Mouse (Mus musculus): ENCODE data around the gene Cacna1c.

Cacna1c gene

GRCm38 (mm10) chr6:118955777-118956176 lies 240.4 kb downstream of the Cacna1c start:
- DNase-seq (ENCODE audit: low spot score), result no peak

- no peak for DNase-seq (ENCODE audit: low spot score)
Observed at GRCm38 (mm10) chr6:118954988-118955554, 241.1 kb downstream of the Cacna1c start.

- DNase-seq (ENCODE audit: low spot score), result no peak
Observed at GRCm38 (mm10) chr6:118952377-118952776, 243.8 kb downstream of the Cacna1c start.

GRCm38 (mm10) chr6:118950190-118950589 lies 246.0 kb downstream of the Cacna1c start:
- no peak for DNase-seq (ENCODE audit: low spot score)

GRCm38 (mm10) chr6:118947286-118947685 lies 248.9 kb downstream of the Cacna1c start:
- DNase-seq (ENCODE audit: low spot score), result no peak

GRCm38 (mm10) chr6:118946660-118947059 lies 249.6 kb downstream of the Cacna1c start:
- DNase-seq (ENCODE audit: low spot score), result no peak

- DNase-seq (ENCODE audit: low spot score), result no peak
Observed at GRCm38 (mm10) chr6:118944093-118944492, 252.1 kb downstream of the Cacna1c start.

- DNase-seq (ENCODE audit: low spot score), result no peak
Observed at GRCm38 (mm10) chr6:118941816-118942215, 254.4 kb downstream of the Cacna1c start.

GRCm38 (mm10) chr6:118941036-118941435 lies 255.2 kb downstream of the Cacna1c start:
- no peak for DNase-seq (ENCODE audit: low spot score)

GRCm38 (mm10) chr6:118939626-118940025 lies 256.6 kb downstream of the Cacna1c start:
- no peak for DNase-seq (ENCODE audit: low spot score)

GRCm38 (mm10) chr6:118938386-118939096 lies 257.7 kb downstream of the Cacna1c start:
- no peak for DNase-seq (ENCODE audit: low spot score)

- DNase-seq (ENCODE audit: low spot score), result no peak
Observed at GRCm38 (mm10) chr6:118937536-118937935, 258.7 kb downstream of the Cacna1c start.

GRCm38 (mm10) chr6:118935520-118936415 lies 260.4 kb downstream of the Cacna1c start:
- DNase-seq (ENCODE audit: low spot score), result no peak

- no peak for DNase-seq (ENCODE audit: low spot score)
Observed at GRCm38 (mm10) chr6:118934243-118934902, 261.8 kb downstream of the Cacna1c start.

GRCm38 (mm10) chr6:118933017-118933594 lies 263.1 kb downstream of the Cacna1c start:
- no peak for DNase-seq (ENCODE audit: low spot score)

- no peak for DNase-seq (ENCODE audit: low spot score)
Observed at GRCm38 (mm10) chr6:118932002-118932700, 264.1 kb downstream of the Cacna1c start.

- DNase-seq (ENCODE audit: low spot score), result no peak
Observed at GRCm38 (mm10) chr6:118926669-118927068, 269.5 kb downstream of the Cacna1c start.

GRCm38 (mm10) chr6:118924426-118924825 lies 271.8 kb downstream of the Cacna1c start:
- DNase-seq (ENCODE audit: low spot score), result no peak

GRCm38 (mm10) chr6:118923926-118924325 lies 272.3 kb downstream of the Cacna1c start:
- no peak for DNase-seq (ENCODE audit: low spot score)

GRCm38 (mm10) chr6:118923212-118923577 lies 273.0 kb downstream of the Cacna1c start:
- DNase-seq (ENCODE audit: low spot score), result no peak

Data from ovary, postnatal 36 days (tissue).